Mouse (Mus musculus) right cerebral cortex, adult 2 months (tissue): ENCODE measurements around the gene Noa1.

Source experiments
- DNase-seq, 2 experiments: peaks; one replicate each; pipeline ENCODE4 v3.0.0; 2021 to 2022; ENCODE audit warnings: low spot score in 2 of 2

The Noa1 gene

DNA sequence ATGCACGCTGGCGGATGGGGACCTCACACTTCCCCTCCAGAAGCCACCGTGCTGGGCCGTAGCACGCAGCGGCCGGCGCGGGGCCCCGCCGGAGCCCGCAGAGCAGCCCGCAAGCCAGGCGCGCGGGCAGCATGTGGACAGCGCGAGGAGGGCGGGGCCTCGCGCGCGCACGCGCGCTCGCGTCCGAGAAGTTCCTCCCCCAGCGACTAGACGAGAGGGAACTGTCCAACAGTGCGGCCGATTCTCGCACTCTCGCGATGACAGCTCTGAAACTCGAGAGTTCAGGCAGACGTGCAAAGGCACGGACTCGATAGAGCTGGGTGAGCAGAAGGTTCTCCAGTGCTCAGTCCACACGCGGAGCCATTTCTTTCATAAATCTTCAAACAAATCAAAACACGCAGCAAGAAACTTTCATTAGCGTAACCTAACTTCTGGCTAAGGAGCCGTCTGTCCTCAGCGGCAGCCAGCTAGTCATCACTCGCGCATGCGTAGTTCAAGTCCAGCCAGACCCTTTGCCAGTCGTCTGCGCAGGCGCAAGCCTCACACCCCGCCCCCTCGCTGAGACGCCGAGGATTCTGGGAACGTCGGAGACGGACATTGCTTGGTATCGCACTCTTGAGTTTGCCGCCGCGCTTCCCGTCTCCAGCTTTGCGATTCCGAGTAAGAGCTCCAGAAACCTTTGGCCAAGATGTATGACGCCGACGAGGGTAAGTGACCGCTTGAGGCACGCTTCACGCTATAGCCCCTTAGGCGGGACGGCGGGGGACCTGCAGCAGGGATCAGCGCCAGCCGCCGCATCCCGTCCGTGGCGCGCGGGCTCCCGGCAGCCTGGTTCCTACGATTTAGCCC lies at the start of gene Noa1, which contains the start of gene Polr2b:
Noa1 (minus strand) TSS at position 161 of the 849 bp plus-strand sequence.
Polr2b (plus strand) TSS at position 224 of the 849 bp plus-strand sequence.
- DNase-seq = peak; percentile 99

DNA sequence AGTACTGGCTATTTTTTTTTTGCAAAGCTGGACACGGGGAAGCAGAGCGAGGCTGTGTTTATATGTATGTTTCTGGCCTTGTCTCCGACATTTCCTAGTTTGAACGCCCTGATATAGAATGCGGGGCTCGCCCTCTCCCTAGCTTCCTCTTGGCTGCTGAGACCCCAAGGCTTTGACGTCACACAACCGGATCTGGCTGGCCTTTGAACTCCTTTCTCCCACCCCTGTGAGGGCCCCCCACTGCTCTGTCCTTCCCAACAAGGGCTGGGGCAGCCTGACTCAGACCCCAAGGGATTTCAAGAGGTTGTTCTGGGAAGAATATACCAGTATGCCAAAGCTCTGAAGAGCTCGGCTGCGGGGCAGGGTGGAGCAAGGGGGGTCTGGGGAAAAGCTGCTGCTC lies 48.5 kb upstream of the Noa1 start:
- DNase-seq = no peak

GRCm38 (mm10) chr5:77357405-77358149 lies 47.7 kb upstream of the Noa1 start:
- DNase-seq = no peak

DNA sequence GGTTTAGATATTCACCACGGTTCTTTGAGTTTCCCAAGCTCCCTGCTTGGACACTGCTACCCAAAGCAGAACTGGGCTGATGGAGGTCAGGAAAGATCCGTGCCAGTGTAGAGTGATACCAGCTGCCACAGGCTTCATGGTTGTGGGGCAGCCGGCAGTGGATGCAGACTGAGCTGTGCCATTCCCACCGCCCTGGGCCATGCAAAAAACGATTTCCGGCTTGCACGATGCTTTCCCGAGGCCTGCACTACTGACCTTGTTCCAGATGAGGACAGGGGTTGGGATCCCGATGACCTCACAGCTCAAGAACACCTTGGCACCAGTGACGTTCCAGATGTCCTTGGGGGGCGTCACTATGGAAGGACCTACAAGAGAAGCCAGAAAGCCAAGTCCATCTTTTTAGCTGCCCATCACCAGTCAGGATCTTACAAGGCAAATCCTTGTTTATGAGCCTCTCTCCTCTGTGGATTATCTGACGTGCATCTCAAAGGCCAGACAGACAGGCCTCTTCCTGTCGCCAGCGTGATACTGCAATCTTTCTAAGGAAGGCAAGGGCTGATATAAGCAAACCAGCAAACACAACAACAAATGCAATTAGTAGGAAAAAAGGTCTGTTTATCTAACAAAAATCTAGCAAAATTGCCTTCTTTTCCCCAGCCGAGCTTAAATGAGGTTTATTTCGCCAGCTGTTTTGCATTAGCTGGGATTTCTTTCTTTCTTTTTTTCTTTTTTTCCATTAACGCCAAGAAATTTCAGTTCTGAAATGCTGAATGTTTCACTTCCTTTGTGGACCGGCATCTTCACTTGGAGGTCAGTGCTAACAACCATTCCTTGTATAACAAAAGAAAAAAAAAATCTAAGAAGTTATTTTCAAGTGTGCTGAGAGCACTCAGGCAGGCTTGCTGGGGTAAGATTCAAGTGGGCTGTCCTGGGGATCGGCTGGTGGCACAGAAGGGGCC lies 45.7 kb upstream of the Noa1 start:
- no peak for DNase-seq

GRCm38 (mm10) chr5:77354361-77354787 lies 44.5 kb upstream of the Noa1 start:
- DNase-seq = peak; percentile 94 to 97

GRCm38 (mm10) chr5:77351691-77352090 lies 41.8 kb upstream of the Noa1 start:
- no peak for DNase-seq

GRCm38 (mm10) chr5:77349971-77350658 lies 40.2 kb upstream of the Noa1 start:
- no peak for DNase-seq

DNA sequence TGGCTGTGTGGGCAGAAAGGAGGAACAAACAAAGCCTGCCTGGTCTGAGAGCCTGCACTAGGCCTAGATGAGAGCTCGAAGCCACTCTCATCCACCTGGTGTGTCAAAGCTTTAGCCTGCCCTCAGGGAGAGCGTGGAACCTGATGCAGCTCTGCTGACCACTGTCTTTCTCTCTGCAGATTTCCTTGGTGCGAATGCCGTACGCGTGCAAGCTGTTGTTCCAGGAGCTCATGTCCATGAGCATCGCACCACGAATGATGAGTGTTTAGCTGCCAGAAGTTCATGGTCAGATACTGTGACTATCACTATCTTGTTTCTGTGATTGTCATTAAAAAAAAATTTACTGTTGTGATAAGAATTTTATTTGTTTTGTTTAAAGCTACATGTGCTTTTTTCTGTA lies 39.0 kb upstream of the Noa1 start:
- no peak for DNase-seq

DNA sequence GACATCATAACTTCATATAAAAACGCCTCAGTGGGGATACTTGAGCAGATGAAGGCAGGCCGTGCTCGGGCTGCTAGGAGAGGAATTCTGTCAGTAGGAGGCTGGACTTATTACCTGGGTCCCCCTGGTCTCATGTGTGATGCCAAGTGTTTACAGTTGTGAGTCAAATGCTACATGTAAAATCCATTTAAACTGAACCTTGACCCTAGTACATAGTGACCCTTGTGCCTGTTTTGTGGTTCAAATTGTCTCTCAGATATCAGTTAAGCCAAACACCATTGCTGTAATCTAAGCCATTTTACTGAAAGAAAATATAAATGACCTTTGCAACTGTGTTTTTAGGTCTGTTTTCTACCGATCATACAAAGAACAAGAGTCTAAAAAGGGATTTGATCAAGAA lies 30.1 kb upstream of the Noa1 start:
- DNase-seq = no peak

- DNase-seq = no peak
These were observed 20.3 kb upstream of the Noa1 start for GRCm38 (mm10) chr5:77330154-77330553.

GRCm38 (mm10) chr5:77324936-77325335 lies 15.1 kb upstream of the Noa1 start:
- DNase-seq = no peak

- DNase-seq = no peak
These were observed 5.1 kb upstream of the Noa1 start for GRCm38 (mm10) chr5:77314986-77315385.

- DNase-seq = no peak
These were observed 4.3 kb upstream of the Noa1 start for GRCm38 (mm10) chr5:77314206-77314605.

DNA sequence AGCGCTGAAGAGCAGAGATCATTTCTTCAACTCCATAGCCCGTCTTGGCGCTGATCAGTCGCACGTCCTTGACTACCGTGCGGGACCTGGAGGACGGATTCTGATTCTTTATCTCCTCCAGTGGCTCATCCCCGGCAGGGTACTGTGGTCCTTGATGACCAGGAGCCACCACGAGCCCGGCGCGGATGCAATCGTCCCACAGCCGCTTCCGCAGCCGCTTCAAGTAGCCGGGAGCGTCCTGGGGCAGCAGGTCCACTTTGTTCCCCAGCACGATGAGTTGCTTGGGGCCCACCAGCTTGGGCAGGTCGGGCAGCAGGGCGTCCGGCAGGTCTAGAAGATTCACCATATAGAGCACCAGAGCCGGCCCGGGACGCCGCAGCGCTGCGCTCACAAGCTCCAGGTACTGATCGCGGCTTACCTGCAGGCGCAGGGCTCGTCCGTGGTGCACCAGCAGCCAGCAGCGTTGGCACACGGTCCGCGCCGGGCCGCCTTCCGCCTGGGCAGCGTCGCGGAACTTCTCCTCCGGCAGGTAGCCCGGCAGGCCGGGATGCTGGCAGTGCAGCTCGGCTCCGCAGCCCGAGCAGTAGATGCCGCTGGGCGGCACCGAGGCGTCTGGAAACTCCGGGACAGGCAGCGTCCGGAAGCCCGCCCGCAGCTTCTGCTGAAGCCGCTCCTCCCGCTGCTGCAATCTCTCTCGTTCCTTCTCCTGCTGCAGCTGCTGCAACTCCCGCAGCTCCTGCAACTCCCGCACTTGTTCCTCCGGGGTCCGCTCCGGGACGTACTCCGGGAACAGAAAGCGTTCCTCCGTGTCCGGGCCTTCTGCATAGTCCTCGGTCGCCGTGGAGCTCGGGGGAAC lies 605 bp downstream of the Noa1 start:
- peak; percentile 9 to 35 for DNase-seq

- no peak for DNase-seq
These were observed 1.9 kb downstream of the Noa1 start for GRCm38 (mm10) chr5:77307821-77308553.

DNA sequence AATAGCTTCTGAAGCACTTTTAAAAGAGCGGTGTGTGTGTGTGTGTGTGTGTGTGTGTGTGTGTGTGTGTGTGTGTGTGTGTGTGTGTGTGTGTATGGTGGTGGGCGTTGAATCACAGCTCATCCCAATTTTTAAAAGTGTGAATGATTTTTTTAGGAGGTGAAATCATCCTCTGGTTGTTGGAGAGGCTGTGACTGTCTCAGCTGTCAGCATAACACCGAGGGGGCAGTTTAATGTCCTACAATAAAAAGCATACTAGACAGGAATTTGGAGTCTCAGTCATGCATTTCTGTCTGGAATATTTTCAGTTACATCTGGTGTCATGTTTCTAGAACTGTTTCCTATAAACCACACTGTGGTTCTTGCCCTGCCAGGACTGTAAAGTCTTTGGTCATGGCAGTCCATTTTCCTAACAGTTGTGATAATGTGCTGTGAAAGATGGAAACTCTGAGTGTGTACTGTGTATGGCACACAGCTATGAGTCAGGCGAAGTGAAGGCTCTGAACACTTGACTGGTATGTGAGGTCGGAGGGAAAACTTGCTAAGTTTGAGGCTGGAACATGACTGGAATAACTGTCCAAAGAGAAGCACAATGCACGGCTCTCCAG lies 8.5 kb downstream of the Noa1 start:
- DNase-seq = peak; percentile 10 to 16

DNA sequence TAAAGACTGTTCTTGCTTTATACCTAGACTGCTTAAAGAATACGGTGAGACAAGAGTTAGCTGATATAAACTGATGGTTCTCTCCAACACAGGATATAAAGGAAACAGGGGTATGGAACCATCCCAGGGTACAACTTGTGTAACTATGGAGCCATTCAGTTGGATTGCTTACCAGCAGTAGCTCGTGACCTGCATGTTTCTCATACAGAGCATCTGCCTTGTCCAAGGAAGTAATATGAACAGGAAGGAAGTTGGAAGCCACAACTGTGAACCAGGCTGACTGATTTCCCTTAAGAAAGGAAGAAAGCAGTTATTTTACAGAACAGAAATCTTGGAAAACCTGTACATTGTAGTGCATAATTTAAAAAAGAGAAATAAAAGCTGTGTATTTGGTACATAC lies 10.4 kb downstream of the Noa1 start:
- no peak for DNase-seq

DNA sequence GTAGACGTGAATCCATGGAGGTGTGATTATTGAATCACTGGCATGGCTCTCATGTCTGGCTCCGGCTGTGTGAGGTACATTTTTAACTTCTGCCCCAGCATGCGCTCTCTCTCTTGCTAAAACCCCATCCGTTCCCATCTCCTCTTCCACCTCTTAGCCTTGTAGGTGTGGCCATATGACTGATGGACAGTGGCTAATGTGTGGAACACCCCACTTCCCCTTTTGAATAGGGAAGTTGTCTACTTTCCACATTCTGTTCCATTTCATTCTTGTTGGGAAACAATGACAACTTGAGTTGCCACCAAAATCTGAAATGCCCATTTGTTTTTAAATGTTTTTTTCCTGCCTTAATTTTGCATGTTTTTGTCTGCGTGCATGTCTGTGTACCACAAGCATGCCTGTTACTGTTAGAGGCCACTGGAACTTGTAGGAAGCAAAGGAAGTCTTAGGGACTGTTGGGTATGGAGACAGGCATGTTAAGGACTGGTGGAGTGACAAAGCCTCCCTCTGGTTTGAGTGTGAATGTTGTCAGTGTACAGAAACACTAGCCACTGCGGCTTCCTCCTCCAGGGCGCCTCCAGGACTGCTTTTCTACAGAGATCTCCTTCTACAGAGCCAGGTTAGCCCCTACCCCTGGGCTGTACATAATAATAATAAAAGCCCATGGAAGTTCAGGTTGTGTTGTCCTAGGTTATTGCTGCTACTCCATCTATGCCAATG lies 16.9 kb downstream of the Noa1 start:
- DNase-seq = no peak
